Mouse (Mus musculus): Measurements from ENCODE around the gene Kif6.

DNA sequence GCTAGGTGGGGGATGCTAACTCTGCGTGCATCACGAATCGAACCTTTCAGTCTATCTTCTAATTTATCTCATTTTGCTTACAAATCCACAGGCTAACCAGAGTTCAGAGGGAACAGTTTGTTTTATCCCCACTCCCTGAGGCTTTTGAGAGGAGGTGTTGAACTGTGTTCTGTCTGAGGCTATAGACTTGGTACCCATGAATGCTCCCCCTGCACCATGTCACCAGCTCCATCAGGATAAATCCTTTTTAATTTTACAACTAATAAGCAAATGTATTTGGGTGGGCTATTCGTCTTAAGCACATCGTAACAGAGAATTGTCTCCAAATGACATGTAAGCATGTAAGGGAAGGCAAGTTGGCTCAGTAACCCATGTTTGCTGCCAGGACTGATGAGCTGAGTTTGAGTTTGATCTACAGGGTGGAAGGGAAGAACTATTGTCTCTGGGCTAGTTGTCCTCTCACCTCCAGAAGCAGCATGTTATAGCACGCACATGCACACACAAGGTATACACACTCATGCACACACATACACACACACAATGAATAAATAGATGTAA lies 122.4 kb downstream of the Kif6 start:
- no peak for TF ChIP-seq POLR2A (IDR thresholded peaks at IDR 0.05; ENCODE audit: borderline replicate concordance, control insufficient read depth, low read depth, low read length)
- TF ChIP-seq CTCF (IDR thresholded peaks at IDR 0.05; ENCODE audit: control insufficient read depth, insufficient read depth, low read length) = no peak

Data from bone marrow, adult 2 months (tissue).